ENCODE assay signal across 9 mouse cellular contexts in genomic region chr1:160531402-160531801, GRCm38 (mm10).
A peak's percentile ranks its signal among the peaks of the same experiment; 100 is the strongest.
DNase-seq lines count a peak whose midpoint lies in the region; ATAC-seq and TF ChIP-seq lines count a peak whose summit lies in the region.
"Had no signal": no experiment of that assay in that cellular context is flagged by ENCODE, and none has a peak within 500 bp of the region (broad histone marks: within the 10 kb centered on the region; RNA-seq: fewer than 3 reads in every experiment).

No protein-coding gene starts in this region.

- H3K9ac ChIP-seq in intestine, embryonic 15.5 days = no peak overlapping the region
- no peak overlapping the region for H3K9ac ChIP-seq in midbrain, embryonic 16.5 days (ENCODE audit: low read depth, low read length)
- H3K9ac ChIP-seq: liver, embryonic 14.5 days had no signal

- CTCF ChIA-PET in Patski (lab: Charles Lee) = no interaction called here

- 4% methylated on average over 5 of the region's 5 CpGs for WGBS in cerebellum, adult 2 months
- WGBS in intestine, embryonic 15.5 days = 32% methylated on average over 5 of the region's 5 CpGs
- WGBS in midbrain, embryonic 16.5 days = 21% methylated on average over 5 of the region's 5 CpGs

- DNase-seq in Patski (ENCODE audit: low read depth, low spot score) = peak; percentile 65
- DNase-seq in cerebellum, adult 2 months = peak; percentile 89 to 90
- DNase-seq in gastrocnemius, postnatal 25 days = peak; percentile 83
- peak; percentile 54 to 62 for DNase-seq in left cerebral cortex, adult 18-20 months (ENCODE audit: low spot score in 2 of 2)
- peak; percentile 41 for DNase-seq in testis, postnatal 14 days (ENCODE audit: low spot score)
- no peak for DNase-seq in thymus, postnatal 25 days

- H3K4me3 ChIP-seq in cerebellum, adult 2 months (replicated peaks; ENCODE audit: insufficient read depth, low read depth, low read length) = no peak overlapping the region
- H3K4me3 ChIP-seq in intestine, embryonic 15.5 days (replicated peaks) = no peak overlapping the region
- no peak overlapping the region for H3K4me3 ChIP-seq in midbrain, embryonic 16.5 days (ENCODE audit: low read depth, low read length)

- no peaks in the 10 kb centered on the region for H3K27me3 ChIP-seq in Patski
- no peaks in the 10 kb centered on the region for H3K27me3 ChIP-seq in cerebellum, adult 2 months (ENCODE audit: control insufficient read depth, insufficient read depth, low read length)
- H3K27me3 ChIP-seq in intestine, embryonic 15.5 days (replicated peaks) = no peaks in the 10 kb centered on the region
- H3K27me3 ChIP-seq in midbrain, embryonic 16.5 days (ENCODE audit: control insufficient read depth, insufficient read depth, low read depth, low read length) = no peaks in the 10 kb centered on the region

- in situ Hi-C loops in Patski (cut with MboI; ENCODE audit: low pct_unique_long_range_greater_than_20kb) = no loop called here

- ATAC-seq in Patski = peak; percentile 95
- peak; percentile 89 for ATAC-seq in intestine, embryonic 15.5 days
- ATAC-seq in midbrain, embryonic 16.5 days = peak; percentile 61

- H3K4me2 ChIP-seq in intestine, embryonic 15.5 days (replicated peaks) = no peak overlapping the region
- H3K4me2 ChIP-seq in midbrain, embryonic 16.5 days (ENCODE audit: low read length) = no peak overlapping the region

- no peak for TF ChIP-seq POLR2A in cerebellum, adult 2 months (IDR thresholded peaks at IDR 0.05; ENCODE audit: borderline replicate concordance, insufficient read depth, low read length)

- no peaks in the 10 kb centered on the region for H3K36me3 ChIP-seq in intestine, embryonic 15.5 days
- H3K36me3 ChIP-seq in midbrain, embryonic 16.5 days (ENCODE audit: control insufficient read depth, insufficient read depth, low read length) = no peaks in the 10 kb centered on the region

- peaks cover 12% of the 10 kb centered on the region for H3K4me1 ChIP-seq in cerebellum, adult 2 months (ENCODE audit: control insufficient read depth, insufficient read depth, low read length)
- H3K4me1 ChIP-seq in intestine, embryonic 15.5 days (replicated peaks) = no peaks in the 10 kb centered on the region
- peaks cover 7% of the 10 kb centered on the region for H3K4me1 ChIP-seq in midbrain, embryonic 16.5 days (ENCODE audit: control insufficient read depth, insufficient read depth, low read length)

- peak; percentile 9 for TF ChIP-seq CTCF in Patski (IDR thresholded peaks at IDR 0.05)
- peak; percentile 41; the same call in 1 of the 2 replicates for TF ChIP-seq CTCF in cerebellum, adult 2 months (IDR thresholded peaks at IDR 0.05; ENCODE audit: borderline replicate concordance, insufficient read depth, low read depth, low read length)

- no peak overlapping the region for H3K27ac ChIP-seq in cerebellum, adult 2 months (ENCODE audit: insufficient read depth, low read length)
- H3K27ac ChIP-seq in intestine, embryonic 15.5 days = no peak overlapping the region
- no peak overlapping the region for H3K27ac ChIP-seq in midbrain, embryonic 16.5 days (ENCODE audit: low read length)
- H3K27ac ChIP-seq: liver, embryonic 14.5 days had no signal

- POLR2A ChIA-PET in Patski (lab: Charles Lee) = no interaction called here

- no peaks in the 10 kb centered on the region for H3K9me3 ChIP-seq in intestine, embryonic 15.5 days
- H3K9me3 ChIP-seq in midbrain, embryonic 16.5 days (replicated peaks; ENCODE audit: control insufficient read depth, low read length, poor library complexity, severe bottlenecking) = no peaks in the 10 kb centered on the region
